Mouse (Mus musculus) ovary, postnatal 10 days (tissue): ENCODE data around the gene Tmem38a.
A peak's percentile ranks its signal among the peaks of the same experiment; 100 is the strongest.

ENCODE experiments used
- DNase-seq: peaks from one replicate; pipeline ENCODE4 v3.0.0; 2022; ENCODE audit warnings: low spot score

Tmem38a gene

GRCm38 (mm10) chr8:72571611-72572473 is at the start of gene Tmem38a:
TSS of gene Tmem38a (plus strand) at chr8:72572055.
- peak; percentile 60 for DNase-seq

GRCm38 (mm10) chr8:72532103-72532502 is 39.8 kb upstream of the Tmem38a start:
- DNase-seq: no peak

- DNase-seq: no peak
These were observed 37.0 kb upstream of the Tmem38a start for GRCm38 (mm10) chr8:72534888-72535287.

GRCm38 (mm10) chr8:72539234-72539633 is 32.6 kb upstream of the Tmem38a start:
- no peak for DNase-seq

- DNase-seq: peak; percentile 19
These were observed 24.6 kb upstream of the Tmem38a start for GRCm38 (mm10) chr8:72547122-72547801.

- DNase-seq: peak; percentile 82
These were observed 23.8 kb upstream of the Tmem38a start, which contains the start of gene Med26 for GRCm38 (mm10) chr8:72547802-72548643. TSS of gene Med26 (minus strand) at chr8:72548270.

- DNase-seq: no peak
These were observed 23.1 kb upstream of the Tmem38a start for GRCm38 (mm10) chr8:72548644-72549313.

GRCm38 (mm10) chr8:72549314-72549892 is 22.5 kb upstream of the Tmem38a start:
- DNase-seq: no peak

GRCm38 (mm10) chr8:72555770-72556169 is 16.1 kb upstream of the Tmem38a start:
- no peak for DNase-seq

- no peak for DNase-seq
These were observed 10.7 kb upstream of the Tmem38a start for GRCm38 (mm10) chr8:72561111-72561689.

GRCm38 (mm10) chr8:72565970-72566369 is 5.9 kb upstream of the Tmem38a start:
- DNase-seq: no peak

- peak; percentile 94 for DNase-seq
These were observed 933 bp upstream of the Tmem38a start, which contains the start of gene Smim7 for GRCm38 (mm10) chr8:72570633-72571610. TSS of gene Smim7 (minus strand) at chr8:72571088.

- DNase-seq: no peak
These were observed 652 bp downstream of the Tmem38a start for GRCm38 (mm10) chr8:72572507-72572906.

GRCm38 (mm10) chr8:72573450-72573849 is 1.6 kb downstream of the Tmem38a start:
- DNase-seq: no peak

GRCm38 (mm10) chr8:72575915-72576314 is 4.1 kb downstream of the Tmem38a start:
- DNase-seq: no peak

GRCm38 (mm10) chr8:72577266-72577665 is 5.4 kb downstream of the Tmem38a start:
- no peak for DNase-seq

GRCm38 (mm10) chr8:72577941-72578340 is 6.1 kb downstream of the Tmem38a start:
- DNase-seq: no peak

- DNase-seq: no peak
These were observed 7.5 kb downstream of the Tmem38a start for GRCm38 (mm10) chr8:72579374-72579773.

- DNase-seq: no peak
These were observed 11.4 kb downstream of the Tmem38a start for GRCm38 (mm10) chr8:72583056-72583771.
